Comparison of ENCODE assay signal across 14 mouse cellular contexts in genomic region chr12:106468173-106468860, GRCm38 (mm10).
DNase-seq lines count a peak whose midpoint lies in the region; ATAC-seq and TF ChIP-seq lines count a peak whose summit lies in the region.
"Had no signal": no experiment of that assay in that cellular context is flagged by ENCODE, and none has a peak within 500 bp of the region (broad histone marks: within the 10 kb centered on the region; RNA-seq: fewer than 3 reads in every experiment).

No protein-coding gene starts in this region.

- no peak for TF ChIP-seq CTCF in cerebellum, adult 2 months (IDR thresholded peaks at IDR 0.05; ENCODE audit: borderline replicate concordance, insufficient read depth, low read depth, low read length)

- peak overlapping the region; percentile 25; the same call in 1 of the 2 replicates for H3K4me2 ChIP-seq in forebrain, embryonic 16.5 days (ENCODE audit: low read length)
- H3K4me2 ChIP-seq: kidney, embryonic 15.5 days had no signal

- H3K9me3 ChIP-seq in forebrain, embryonic 16.5 days (ENCODE audit: control insufficient read depth, low read length): no peaks in the 10 kb centered on the region
- H3K9me3 ChIP-seq: kidney, embryonic 15.5 days had no signal

- peak; percentile 58 for DNase-seq in retina, postnatal 1 day
- no peak for DNase-seq in retina, embryonic 14.5 days (ENCODE audit: low spot score)
- DNase-seq in mesoderm, embryonic 11.5 days (ENCODE audit: low read depth, low spot score): peak; percentile 57
- DNase-seq in T-cell, adult 2 months (ENCODE audit: low spot score): no peak
- no peak for DNase-seq in lung, postnatal 14 days
- no peak for DNase-seq in cerebellum, adult 2 months
- DNase-seq: adrenal gland, postnatal 36 days; cerebellum, postnatal 25 days; heart, postnatal 10 days; right cerebral cortex, postnatal 4 days; thymus, adult 18-20 months had no signal

- ATAC-seq in forebrain, embryonic 16.5 days: peak; percentile 57
- ATAC-seq: CD4-positive, CD25-positive, alpha-beta regulatory T cell, adult 4 months had no signal

- no peak overlapping the region for H3K4me3 ChIP-seq in forebrain, embryonic 16.5 days (replicated peaks; ENCODE audit: low read length)
- H3K4me3 ChIP-seq in cerebellum, adult 2 months (replicated peaks; ENCODE audit: insufficient read depth, low read depth, low read length): no peak overlapping the region
- H3K4me3 ChIP-seq: kidney, embryonic 15.5 days had no signal

- no peaks in the 10 kb centered on the region for H3K36me3 ChIP-seq in forebrain, embryonic 16.5 days (ENCODE audit: control insufficient read depth, insufficient read depth)
- H3K36me3 ChIP-seq: kidney, embryonic 15.5 days had no signal

- no peak overlapping the region; the same call in 1 of the 2 replicates for H3K9ac ChIP-seq in forebrain, embryonic 16.5 days (replicated peaks; ENCODE audit: low read depth, low read length)
- H3K9ac ChIP-seq: kidney, embryonic 15.5 days had no signal

- TF ChIP-seq POLR2A in cerebellum, adult 2 months (IDR thresholded peaks at IDR 0.05; ENCODE audit: borderline replicate concordance, insufficient read depth, low read length): no peak

- peak overlapping the region; percentile 54 for H3K27ac ChIP-seq in forebrain, embryonic 16.5 days (ENCODE audit: low read length)
- no peak overlapping the region for H3K27ac ChIP-seq in cerebellum, adult 2 months (ENCODE audit: insufficient read depth, low read length)
- H3K27ac ChIP-seq: kidney, embryonic 15.5 days had no signal

- H3K27me3 ChIP-seq in forebrain, embryonic 16.5 days (replicated peaks; ENCODE audit: control insufficient read depth, insufficient read depth, low read length): no peaks in the 10 kb centered on the region
- no peaks in the 10 kb centered on the region for H3K27me3 ChIP-seq in cerebellum, adult 2 months (ENCODE audit: control insufficient read depth, insufficient read depth, low read length)

- peaks cover 13% of the 10 kb centered on the region for H3K4me1 ChIP-seq in forebrain, embryonic 16.5 days (replicated peaks; ENCODE audit: control insufficient read depth, insufficient read depth, low read length)
- H3K4me1 ChIP-seq in cerebellum, adult 2 months (ENCODE audit: control insufficient read depth, insufficient read depth, low read length): no peaks in the 10 kb centered on the region
- H3K4me1 ChIP-seq: kidney, embryonic 15.5 days had no signal

- 14% methylated on average over 18 of the region's 18 CpGs for WGBS in forebrain, embryonic 16.5 days
- WGBS in cerebellum, adult 2 months: 25% methylated on average over 18 of the region's 18 CpGs

Comparison
In these comparisons a context has a peak if more than half of its experiments do, and no peak if none do; other contexts are left out.
1. DNase-seq: peak in retina, postnatal 1 day (single experiment) and mesoderm, embryonic 11.5 days (single experiment); none in retina, embryonic 14.5 days (single experiment), T-cell, adult 2 months (single experiment), lung, postnatal 14 days (single experiment) and cerebellum, adult 2 months (0 of 2).